Mouse (Mus musculus) CD4-positive, CD25-positive, alpha-beta regulatory T cell, adult 4 months (primary cell): ENCODE results near the gene Serpina3i. TPM values are rescaled to one million over a fixed set of nuclear protein-coding genes. Genes with fewer than 3 reads are reported as not detected.
"Not testable (repeated sequence)": the region's sequence is repeated elsewhere in the genome, so short reads cannot be mapped to it uniquely, and the experiment has no call there.

ENCODE experiments used
- ATAC-seq: one replicate; pipeline ENCODE4 v1.8.0; 2017
- polyA plus RNA-seq, 2 experiments: library from polyadenylated mRNA; unstranded; fragments of 100-300 nt; shearing (Covaris generic); gene quantifications; one replicate each; pipeline ENCODE4 v1.2.1; 2017

Gene Serpina3i
- not detected for polyA plus RNA-seq

DNA sequence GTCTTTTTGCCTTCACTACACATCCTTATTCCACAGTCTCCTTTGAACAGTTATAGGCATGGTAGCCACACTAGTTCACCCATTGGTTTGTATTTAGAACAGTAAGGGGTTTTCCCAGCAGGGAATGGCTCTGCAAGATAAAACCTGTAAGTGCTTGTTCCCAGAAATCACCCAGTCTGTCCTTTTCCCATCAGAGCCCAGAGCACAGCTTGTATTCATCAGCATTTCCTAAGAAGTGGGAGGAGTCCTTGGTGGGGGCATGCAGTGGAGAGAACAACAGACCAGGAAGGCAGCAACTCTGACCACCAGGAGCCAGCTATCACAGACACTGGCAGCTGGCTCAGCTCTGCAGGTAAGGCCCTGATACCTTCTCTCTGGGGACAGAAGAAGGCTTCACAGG, at the start of gene Serpina3i:
Serpina3i (plus strand) TSS at position 260 of the 400 bp plus-strand sequence.
- ATAC-seq, result no peak

DNA sequence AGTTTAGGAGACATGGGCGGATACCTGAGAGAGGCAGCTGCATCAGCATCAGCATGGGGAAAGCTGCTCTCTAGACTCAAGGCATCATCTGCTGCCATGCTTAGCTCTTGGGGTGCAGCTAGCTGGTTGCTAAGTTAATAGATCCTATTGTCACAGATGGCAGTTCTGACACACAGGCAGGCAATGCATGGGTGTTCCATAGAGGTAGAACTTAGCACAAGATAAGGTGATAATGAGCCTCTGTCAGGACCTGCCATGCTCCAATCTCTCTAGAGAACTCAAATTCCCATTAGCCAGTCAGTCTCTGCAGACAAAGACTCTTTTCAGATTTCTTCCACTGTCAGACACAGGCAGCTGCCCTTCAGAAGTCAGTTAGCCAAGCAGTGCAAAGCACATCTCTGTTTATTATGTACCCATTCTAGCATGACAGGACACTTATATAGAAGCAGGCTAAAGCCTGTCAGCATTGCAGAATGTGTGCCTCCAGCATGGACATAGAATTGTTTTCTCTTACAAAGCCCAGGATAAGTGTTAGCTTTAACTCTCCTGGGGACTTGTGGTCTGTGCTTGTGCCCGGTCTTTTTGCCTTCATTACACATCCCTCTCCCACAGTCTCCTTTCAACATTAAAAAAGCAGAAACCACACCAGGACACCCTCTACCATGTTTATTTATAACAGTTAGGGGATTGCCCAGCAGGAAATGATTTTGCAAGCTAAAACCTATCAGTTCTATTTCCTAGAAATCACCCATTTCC, 49.1 kb upstream of the Serpina3i start:
- peak; percentile 52 for ATAC-seq

- no peak for ATAC-seq
Measured at GRCm38 (mm10) chr12:104214445-104214753, 48.5 kb upstream of the Serpina3i start, which contains the start of gene Serpina3f. Gene Serpina3f (plus strand): TSS chr12:104214544.

- ATAC-seq, result peak; percentile 53
Measured at GRCm38 (mm10) chr12:104215249-104215648, 47.7 kb upstream of the Serpina3i start.

DNA sequence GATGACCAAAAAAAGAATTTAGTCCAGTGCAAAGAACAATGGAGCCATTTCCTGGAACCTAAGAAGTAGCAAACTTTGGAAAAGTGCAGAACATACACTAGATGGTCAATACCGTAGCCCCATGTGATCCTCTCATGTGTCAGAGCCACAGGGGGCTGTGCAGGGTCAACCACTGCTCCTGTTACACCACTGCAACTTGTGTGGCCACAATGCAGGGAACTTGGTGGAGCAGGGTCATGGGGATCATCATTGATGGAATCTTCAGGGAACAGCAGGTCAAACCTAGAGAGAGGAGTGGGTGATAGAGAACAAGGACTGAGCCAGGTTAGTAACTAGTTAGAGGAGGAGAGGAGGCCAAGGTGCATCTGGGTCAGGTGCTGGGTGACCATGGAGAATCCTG, 41.3 kb upstream of the Serpina3i start:
- no peak for ATAC-seq

- no peak for ATAC-seq
Measured at GRCm38 (mm10) chr12:104223690-104224089, 39.2 kb upstream of the Serpina3i start.

DNA sequence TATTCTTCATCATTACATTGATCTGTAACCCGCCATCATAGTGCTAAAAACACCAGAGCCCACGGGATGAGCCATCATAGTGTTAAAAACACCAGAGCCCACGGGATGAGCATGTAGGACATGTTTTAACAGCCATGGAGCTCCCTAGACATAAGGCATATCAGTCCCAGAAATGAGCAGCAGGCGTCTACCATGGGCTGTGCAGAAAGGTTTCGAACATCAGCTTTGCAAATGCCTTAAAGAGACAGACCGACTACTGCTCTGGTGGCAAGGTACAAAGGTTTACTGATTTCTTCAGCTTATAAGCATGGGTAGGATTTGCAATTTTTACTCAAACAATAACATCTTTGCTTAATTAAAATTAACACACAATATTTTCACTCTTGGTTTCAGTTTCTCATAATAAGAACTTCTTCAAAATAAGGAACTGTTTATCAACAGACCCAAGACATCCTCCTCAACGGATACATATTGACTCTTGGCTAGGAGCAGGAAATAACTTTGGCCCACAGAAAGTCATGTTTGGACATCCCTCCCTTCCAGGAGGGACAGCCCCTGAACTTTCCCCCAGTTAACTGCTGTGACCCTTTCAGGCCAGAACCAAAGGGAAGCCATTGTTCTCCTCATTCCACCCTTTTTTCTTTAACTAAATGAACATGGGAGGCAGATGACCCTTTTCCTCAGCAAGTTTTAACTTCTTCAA, 38.2 kb upstream of the Serpina3i start:
- no peak for ATAC-seq

GRCm38 (mm10) chr12:104230762-104231161, 32.2 kb upstream of the Serpina3i start:
- no peak for ATAC-seq

GRCm38 (mm10) chr12:104235915-104236314, 27.0 kb upstream of the Serpina3i start, which contains the start of gene Serpina3g:
Gene Serpina3g (plus strand): TSS chr12:104236245.
- ATAC-seq, result peak; percentile 85

DNA sequence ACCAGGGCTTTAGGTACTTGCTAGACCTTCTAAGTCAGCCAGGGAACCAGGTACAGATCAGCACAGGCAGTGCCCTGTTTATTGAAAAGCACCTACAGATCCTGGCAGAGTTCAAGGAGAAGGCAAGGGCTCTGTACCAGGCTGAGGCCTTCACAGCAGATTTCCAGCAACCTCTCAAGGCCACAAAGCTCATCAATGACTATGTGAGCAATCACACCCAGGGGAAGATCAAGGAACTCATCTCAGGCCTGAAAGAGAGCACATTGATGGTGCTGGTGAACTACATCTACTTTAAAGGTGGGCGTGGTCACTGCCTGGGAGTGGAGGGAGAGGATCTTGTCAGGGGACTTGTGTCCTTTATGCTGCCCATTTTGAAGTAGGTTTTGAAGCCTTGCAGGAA, 24.9 kb upstream of the Serpina3i start:
- ATAC-seq, result not testable (repeated sequence)

- no peak for ATAC-seq
Measured at GRCm38 (mm10) chr12:104243307-104243706, 19.6 kb upstream of the Serpina3i start.

GRCm38 (mm10) chr12:104245092-104245491, 17.8 kb upstream of the Serpina3i start:
- no peak for ATAC-seq

GRCm38 (mm10) chr12:104245595-104245994, 17.3 kb upstream of the Serpina3i start:
- ATAC-seq, result no peak

- ATAC-seq, result no peak
Measured at GRCm38 (mm10) chr12:104247553-104248002, 15.3 kb upstream of the Serpina3i start.

DNA sequence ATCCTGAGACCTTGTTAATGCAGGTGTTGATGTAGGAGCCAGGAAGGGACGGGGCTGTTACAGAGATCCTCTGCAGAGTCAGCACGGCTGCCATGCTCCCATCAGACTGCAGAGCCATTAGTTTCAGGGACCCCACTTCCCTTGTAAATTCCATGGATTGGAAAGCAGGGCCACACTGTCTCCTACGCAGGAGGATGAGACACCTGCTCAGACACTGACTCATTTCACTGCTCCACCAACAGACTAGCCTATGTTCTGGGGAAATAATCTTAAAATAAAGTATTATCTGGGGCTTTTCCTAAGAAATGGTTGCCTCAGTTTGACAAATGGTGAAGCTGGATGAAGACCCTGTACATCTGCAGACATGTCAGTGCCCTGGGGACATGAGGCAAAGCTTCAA, 14.7 kb upstream of the Serpina3i start:
- ATAC-seq, result no peak

DNA sequence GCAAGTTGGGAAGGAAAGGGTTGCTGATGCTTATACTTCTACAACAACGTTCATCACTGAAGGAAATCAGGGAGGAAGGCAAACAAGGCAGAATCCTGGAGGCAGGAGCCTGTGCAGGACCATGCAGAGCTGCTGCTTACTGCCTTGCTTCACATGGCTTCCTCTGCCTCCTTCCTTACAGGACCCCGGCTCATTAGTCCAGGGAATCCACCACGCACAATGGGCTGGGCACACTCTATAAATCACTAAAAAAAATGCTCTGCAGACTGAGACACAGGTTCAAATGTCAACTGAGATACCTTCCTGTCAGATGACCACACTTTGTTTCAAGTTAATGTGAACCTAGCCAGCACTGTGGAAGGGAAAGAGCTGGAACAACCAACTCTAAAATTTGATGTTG, 1.9 kb upstream of the Serpina3i start:
- no peak for ATAC-seq

GRCm38 (mm10) chr12:104266374-104266773, 3.5 kb downstream of the Serpina3i start:
- ATAC-seq, result no peak

DNA sequence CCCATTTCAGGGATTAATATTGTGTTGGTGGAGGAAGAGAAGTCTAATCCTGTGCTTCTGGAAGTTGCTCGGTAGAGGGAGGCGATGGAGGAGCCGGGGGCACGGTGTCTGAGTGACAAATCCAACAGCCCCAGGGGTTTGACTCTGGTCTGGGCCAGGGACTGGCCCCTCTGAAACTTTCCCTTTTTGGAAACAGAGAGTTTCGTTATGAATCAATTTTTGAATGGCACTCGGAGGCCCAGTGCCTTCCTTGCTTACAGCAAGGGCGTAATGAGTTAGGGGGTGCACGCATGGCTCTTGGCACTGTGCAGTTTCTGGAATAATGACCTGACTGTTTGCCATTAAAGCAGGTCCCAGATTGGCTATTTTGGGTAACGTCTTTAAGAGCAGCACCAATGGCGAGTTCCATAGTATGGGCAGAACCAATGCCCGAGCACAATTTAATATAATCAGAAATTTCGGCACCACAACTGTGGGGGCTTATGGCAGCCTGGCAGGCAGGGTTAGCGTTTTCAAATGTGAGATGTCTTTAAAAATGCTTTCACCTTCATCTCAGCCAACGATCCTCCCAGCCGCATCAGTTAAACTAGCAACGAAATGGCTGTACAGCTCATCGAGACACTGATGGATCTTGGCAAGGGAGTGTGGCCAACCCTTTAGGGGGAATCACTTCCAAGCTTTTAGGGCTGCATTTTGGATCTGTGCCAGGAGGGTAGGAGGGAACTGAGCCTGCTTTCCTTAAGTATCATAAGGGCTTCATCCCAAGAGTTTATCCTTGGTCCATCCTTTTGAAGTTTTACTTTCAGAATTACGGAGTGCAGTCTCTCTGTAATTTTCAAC, 15.5 kb downstream of the Serpina3i start:
- no peak for ATAC-seq

- ATAC-seq, result no peak
Measured at GRCm38 (mm10) chr12:104279056-104279435, 16.1 kb downstream of the Serpina3i start.

GRCm38 (mm10) chr12:104283380-104283779, 20.5 kb downstream of the Serpina3i start:
- no peak for ATAC-seq

- no peak for ATAC-seq
Measured at GRCm38 (mm10) chr12:104288336-104288735, 25.4 kb downstream of the Serpina3i start.

DNA sequence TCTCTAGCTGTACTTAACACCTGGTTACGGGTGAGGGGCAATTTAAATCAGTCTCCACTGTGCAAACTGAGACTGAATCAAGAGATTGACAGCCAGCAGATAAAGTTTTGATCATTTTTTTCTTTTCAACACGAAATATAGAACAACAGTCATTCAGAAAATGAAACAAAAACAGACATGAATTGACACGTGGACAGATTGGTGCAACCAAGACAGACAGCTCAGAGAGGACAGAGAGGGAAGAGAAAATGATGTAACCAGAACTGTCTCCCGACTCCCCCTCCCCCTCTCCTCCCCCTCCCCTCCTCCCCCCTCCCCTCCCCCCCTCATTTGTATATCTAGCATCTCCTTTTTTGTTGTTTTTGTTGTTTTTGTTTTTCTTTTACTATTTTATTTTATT, 26.9 kb downstream of the Serpina3i start:
- peak; percentile 71 for ATAC-seq

DNA sequence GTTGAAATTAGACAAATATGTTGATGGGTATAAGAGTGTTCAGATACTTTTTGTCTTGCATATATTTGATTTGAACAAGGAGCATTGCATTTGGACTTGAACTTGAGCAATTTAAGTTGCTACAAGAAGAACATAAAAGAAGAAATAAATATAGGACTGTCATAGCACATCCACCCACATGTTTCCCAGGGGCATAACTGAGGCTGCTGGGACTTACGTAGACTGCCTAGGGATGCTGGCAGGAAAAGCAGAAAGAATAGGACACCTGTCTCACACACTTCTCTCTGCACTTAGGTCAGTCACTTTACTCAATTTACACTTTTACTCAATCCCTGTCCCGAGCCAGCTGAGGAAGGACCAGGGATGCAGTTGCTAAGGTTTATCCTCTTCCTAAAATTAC, 31.0 kb downstream of the Serpina3i start:
- no peak for ATAC-seq
